Mouse (Mus musculus): Measurements from ENCODE around the gene Cyld.
A peak's percentile ranks its signal among the peaks of the same experiment; 100 is the strongest.
"Not testable (repeated sequence)": the region's sequence is repeated elsewhere in the genome, so short reads cannot be mapped to it uniquely, and the experiment has no call there.

Gene Cyld

DNA sequence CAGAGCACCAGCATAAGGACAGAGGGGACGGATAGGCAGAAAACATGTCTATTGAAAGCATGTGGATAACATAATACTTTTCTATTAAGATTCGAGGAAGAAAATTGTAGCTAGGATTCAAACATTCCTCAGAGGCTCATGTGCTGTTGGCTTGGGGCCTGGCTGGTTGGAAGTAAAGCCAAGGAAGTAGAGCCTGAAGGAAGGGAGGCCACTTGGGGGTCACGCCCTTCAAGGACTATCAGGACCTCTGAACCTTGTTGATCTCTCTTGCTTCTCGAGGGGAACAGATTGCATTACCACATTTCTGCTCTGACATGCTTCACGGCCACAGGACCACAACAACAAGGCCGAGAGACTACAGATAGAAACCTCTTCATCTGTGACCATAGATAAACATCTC lies 7.7 kb upstream of the Cyld start:
- DNase-seq (ENCODE audit: inconsistent ontology term) = no peak

DNA sequence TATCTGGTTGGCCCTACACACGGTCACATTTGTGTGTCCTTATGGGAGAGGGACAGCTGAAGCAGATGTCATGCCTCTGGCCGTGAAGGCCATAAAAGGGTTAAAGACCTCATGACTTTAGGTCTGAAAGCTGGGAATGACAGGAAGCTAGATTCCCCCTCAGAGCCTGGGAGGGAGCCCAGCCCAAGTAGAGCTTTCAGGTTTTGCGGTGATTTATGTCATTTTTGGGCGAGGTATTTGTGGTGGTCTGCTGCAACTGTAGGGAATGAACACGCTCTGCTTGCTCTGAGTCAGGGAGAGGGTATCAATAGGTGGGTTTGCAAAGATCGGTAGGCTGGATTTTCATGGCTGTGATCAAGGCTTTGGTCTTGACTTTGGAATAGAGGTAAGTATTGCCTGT lies 6.9 kb upstream of the Cyld start:
- no peak for DNase-seq (ENCODE audit: inconsistent ontology term)

DNA sequence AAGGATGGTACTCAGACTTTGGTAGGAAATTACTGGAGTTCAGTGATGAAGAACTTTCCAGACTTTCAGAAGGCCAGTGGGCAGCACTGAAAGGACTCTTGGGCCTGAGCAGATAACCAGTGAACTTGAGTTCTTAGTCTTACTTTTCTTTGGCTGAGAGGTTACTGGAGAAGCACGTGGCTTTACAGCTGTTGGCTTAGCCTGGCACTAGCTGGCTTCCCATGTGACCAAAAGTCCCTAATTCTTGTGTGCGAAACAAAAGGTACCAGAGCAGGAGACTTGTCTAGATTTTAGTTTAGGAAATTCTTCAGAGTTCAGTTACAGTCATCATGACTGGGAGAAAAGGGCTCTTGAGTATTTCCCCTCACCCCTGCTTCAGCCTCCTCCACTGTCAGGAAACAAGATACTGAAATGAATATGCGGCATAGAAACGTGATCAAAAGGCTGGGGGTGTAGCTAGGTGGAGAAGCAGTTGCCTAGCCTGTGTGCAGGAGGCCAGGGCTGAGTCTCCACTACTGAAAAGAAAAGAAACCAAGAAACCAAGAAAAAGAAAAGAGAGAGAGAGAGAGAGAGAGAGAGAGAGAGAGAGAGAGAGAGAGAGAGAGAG lies 5.4 kb upstream of the Cyld start:
- DNase-seq (ENCODE audit: inconsistent ontology term) = no peak

DNA sequence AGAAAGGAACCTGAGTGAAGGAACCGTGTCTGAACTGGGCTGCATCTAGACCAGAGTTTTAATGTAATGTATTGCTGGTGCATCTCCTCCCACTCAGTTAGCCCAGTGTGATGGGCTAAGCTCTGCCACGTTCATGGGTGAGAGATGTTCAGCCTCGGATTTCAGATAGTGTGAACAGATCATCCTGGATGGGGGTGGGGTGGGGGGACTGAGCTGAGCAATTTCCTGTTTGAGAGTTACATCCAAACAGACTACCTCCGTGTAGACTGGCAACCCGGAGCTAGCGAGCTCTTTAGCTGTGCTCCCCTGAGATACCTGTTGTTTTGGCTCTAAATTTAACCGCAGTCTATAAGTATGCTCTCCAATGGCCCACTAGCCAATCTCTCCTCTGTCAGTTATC lies 4.9 kb upstream of the Cyld start:
- no peak for DNase-seq (ENCODE audit: inconsistent ontology term)

GRCm38 (mm10) chr8:88692866-88693265 lies 4.0 kb upstream of the Cyld start:
- no peak for DNase-seq (ENCODE audit: inconsistent ontology term)

DNA sequence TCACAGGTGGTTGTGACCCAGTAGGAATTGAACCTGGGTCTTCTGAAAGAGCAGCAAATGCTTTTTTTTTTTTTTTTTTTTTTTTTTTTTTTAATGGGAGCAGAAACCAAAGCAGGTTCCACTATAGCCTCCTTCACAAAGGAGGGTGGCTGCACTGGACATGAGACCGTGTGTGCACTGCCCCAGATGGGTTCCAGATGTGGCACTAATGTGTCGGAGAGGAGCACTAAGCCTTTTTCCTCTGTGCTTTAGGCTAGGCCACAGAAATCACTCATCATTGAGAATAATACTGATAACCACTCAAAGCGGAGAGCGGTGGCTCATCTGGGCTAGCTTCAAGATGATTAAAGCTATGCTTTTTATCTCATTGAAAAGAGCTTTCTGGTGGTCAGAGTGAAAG lies 3.5 kb upstream of the Cyld start:
- DNase-seq (ENCODE audit: inconsistent ontology term) = no peak

- DNase-seq (ENCODE audit: inconsistent ontology term) = no peak
These were observed 2.5 kb upstream of the Cyld start for GRCm38 (mm10) chr8:88694291-88694690.

- DNase-seq (ENCODE audit: inconsistent ontology term) = no peak
These were observed 600 bp upstream of the Cyld start for GRCm38 (mm10) chr8:88696228-88696627.

- peak; percentile 91 for DNase-seq (ENCODE audit: inconsistent ontology term)
These were observed 809 bp downstream of the Cyld start for GRCm38 (mm10) chr8:88697642-88698031.

DNA sequence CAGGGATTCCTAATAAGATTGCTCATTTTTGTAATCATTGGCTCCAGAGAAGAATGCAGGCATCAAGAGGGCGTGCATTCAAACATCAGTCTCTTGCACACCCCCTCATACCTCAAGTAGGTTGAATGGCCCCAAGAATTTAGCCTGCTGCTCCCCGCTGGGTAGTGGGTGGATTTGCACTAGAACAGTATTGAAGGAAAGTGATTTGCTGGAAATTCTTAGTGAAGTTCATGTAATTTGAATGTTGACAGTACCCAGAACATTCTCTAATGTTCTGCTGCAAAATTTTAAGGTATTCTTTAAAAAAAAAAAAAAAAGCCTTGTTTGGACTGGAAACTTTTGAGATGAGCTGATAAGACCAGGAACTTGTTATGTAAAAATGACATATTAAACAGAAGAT lies 1.2 kb downstream of the Cyld start:
- DNase-seq (ENCODE audit: inconsistent ontology term) = no peak

DNA sequence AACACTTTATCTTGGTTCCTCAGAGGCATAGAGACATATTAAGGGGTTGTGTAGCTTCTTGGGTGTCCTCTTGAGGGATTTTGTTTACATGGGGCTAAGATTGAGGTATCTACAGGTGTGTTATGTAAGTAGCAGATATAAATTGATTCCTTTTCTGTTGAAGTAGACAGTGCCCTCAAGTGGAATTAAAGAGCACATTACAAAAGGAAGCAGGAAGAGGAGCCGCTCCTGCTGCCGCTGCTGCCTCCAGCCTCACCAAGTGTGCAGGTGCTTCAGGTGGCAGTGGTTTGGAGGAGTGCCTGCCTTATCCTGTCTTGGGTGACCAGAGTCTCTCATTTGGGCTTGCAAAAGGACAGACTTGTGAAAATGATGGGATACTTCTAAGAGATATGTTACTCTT lies 4.8 kb downstream of the Cyld start:
- DNase-seq (ENCODE audit: inconsistent ontology term) = no peak

DNA sequence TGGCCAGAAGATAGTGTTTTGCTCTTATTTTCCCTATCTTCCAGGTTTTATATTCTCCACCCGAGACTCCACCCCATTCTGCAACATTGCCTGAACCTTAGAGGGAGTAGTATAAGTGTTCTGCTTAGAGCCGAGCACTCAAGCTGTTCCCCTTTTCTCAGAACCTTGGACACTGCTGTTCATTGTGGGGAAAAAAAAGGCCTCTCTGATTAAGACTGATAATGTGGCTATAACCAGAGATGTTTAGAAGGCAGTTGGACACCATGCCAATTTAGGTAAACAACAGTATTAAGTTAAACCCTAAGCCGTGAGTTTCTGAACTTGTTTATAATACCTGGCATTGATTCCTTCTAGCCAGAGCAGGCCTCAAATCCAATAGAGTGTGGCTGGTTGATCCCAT lies 6.0 kb downstream of the Cyld start:
- no peak for DNase-seq (ENCODE audit: inconsistent ontology term)

DNA sequence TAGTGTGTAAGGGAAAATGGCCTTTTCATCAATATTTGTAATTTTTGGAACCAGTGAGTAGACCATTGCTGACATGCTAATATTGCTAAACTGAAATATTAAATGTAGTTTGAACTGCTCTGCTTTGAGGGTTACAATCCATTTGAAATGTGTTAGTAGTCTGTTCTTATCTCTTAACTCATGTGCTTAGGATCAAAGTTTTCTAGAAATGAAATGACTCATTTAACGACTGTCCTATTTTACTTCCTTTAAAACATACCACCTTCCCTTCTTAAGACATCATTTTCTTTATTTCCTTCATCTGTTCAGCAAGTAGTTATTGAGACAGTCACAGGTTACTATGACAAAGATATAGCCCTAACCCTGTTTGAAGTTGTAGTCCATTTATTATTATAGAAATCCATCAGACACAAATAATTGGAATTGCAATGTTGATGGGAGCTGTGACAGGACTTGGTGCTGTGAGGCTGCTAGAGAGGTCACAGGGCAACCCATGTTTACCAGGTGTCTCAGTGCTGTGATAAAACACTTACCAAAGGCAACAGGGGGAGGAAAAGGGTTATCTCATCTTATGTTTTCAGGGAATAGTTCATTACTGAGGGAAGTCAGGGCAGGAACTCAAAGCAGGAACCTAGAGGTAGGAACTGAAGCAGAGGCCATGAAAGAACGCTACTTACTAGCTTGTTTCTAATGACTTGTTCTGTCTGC lies 26.6 kb downstream of the Cyld start:
- DNase-seq (ENCODE audit: inconsistent ontology term) = no peak

DNA sequence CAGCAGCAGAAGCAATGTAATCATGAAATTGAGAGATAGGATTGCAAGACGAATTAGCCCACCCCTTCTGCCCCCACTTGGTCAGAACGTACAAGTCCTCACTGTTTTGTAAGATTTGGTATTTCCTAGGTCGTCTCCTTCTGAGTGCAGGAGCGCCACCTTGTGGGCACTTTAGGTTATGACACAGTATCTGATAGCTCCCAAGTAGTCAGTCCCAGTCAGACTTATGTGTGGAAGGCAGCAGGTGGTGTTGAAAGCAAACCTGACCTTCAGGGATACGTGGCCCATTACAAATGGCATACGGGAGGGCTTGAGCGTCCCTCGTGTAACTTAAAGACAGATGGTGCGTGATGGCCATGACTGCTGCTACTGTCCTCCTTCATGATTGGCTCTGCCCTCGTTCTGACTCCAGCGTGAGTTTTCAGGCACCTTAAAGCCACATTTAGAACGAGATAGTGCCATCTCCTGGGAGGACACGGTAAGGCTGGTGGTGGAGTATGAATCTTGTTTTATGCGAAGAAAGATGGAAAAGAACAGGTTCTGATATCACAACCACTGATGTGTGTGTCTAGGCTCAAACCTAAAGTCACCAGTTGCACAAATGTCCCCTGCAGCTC lies 58.5 kb downstream of the Cyld start:
- peak; percentile 88 for DNase-seq (ENCODE audit: inconsistent ontology term)

GRCm38 (mm10) chr8:88761980-88762379 lies 65.2 kb downstream of the Cyld start:
- DNase-seq (ENCODE audit: inconsistent ontology term) = no peak

DNA sequence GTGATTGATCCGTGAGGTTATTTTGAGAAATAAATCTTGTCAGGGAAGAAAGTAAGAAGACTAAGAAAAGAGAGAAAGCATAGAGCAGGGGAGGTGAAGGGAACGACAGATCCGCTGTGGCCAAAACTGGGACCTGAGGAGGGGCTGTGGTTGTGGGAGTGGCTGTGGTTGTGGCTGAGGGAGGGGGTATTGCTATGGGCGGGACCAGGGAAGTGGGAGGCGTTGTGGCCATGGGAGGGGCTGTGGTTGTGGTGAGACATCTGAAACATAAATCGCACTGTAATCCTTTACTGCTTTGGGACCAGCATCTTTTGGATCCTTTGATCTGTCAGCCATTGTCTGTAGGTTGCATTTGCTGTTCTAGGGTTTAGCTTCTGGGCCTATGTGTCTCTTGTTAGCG lies 74.4 kb downstream of the Cyld start:
- DNase-seq (ENCODE audit: inconsistent ontology term) = no peak

GRCm38 (mm10) chr8:88774593-88775297 lies 77.9 kb downstream of the Cyld start:
- peak; percentile 56 for DNase-seq (ENCODE audit: inconsistent ontology term)

DNA sequence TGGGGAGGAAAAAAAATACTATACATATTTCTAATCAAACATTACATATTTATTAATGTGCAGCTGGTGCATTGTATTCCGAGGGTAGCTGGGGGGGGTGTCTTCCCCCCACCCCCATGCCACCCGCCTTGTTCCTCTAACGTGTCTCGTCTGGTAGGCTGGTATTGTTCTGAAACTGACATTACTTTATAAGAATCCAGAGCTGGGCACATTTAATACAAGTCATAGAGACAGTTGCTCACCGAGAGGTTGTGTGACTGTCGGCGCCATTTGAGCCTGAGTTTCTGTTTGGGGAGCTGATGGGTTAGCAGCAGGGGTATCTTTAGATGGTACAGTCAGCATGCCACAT lies 78.4 kb downstream of the Cyld start:
- no peak for DNase-seq (ENCODE audit: inconsistent ontology term)

DNA sequence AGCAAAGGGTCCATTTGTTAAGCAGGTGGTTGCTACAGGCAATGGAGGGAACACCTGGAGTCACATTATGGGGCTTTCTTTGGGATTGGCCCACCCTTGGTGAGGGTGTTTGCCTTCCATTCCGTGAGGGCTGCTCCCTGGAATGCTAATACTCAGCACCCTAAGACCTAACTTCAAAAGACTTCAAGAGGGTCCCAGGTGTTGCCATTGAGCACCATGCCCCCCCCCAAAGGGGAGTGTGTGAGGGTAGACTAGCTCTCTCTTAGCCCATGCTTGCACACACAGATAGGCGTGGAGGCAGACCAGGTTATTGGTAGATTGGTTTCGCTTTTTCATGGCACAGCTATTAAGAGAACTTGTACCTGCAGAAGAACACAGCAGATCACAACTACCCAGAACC lies 83.3 kb downstream of the Cyld start:
- DNase-seq (ENCODE audit: inconsistent ontology term) = no peak

- no peak for DNase-seq (ENCODE audit: inconsistent ontology term)
These were observed 84.5 kb downstream of the Cyld start for GRCm38 (mm10) chr8:88781283-88781682.

DNA sequence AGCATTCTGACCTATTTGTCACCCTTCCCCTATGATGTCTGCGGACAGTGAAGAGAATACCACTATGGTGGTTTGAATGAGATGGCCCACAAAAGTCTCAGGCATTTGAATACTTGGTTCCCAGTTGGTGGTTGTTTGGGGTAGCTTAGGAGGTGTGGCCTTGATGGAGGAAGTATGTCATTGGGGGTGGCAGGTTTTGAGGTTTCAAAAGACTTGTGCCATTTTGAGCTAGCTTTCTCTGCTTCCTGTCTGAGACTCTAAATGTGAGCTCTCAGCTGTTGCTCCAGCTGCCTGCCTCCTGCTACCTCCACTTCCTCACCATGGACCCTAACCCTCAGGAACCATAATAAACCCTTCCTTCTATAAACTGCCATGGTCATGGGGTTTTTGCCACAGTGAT lies 86.9 kb downstream of the Cyld start:
- DNase-seq (ENCODE audit: inconsistent ontology term) = no peak

DNA sequence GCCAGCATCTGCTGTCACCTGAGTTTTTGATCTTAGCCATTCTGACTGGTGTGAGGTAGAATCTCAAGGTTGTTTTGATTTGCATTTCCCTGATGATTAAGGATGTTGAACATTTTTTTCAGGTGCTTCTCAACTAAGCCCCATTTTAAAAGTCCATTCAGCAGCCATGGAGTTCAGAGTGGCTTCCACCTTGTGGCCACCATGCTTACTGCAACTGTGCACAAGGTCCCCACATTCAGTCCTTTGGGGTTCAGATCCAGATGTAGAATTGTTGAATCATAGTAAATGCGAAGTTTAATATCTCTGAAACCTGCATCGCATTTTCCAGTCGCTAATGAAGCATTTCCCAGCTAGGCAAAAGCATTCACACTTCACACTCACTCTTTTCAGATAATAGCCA lies 91.5 kb downstream of the Cyld start:
- DNase-seq (ENCODE audit: inconsistent ontology term) = not testable (repeated sequence)

Measured in Muller cell, postnatal 12 days (primary cell).